Mouse (Mus musculus): Measurements from ENCODE around the gene Ndufaf8. TPM values are rescaled to one million over a fixed set of nuclear protein-coding genes. Genes with fewer than 3 reads are reported as not detected.

Ndufaf8 gene
- polyA plus RNA-seq, 1 experiment from 2014 or later, result 92.2 TPM

DNA sequence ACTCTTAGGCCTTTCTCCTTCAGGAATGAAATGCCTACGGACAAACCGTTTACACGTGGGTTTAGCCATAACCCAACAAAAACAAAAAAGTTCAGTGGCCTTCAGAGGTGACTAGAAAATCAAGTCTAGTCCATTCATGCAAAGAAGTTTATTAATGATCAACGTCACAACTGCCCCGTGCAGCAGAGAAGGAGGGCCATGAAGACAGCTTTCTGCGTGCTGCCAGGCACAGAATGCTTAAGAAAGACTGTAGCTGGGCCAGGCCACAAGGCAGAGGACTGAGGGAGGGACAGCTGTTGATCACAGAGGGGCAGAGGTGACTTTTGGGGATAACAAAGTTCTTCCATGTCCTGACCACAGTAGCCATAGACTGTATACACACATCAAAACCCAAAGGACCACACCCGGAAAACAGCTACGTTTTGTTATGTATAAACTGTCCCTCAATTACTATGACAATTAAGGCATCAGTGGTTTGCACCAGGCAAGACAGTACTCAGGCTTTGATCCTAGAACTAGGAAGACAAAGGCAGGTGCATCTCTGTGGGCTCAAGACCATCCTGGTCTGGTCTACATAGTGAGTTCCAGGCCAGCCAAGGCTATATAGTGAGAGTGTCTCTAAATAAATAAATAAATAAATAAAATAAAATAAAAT is 49.6 kb downstream of the Ndufaf8 start:
- 91% methylated on average over 8 of the region's 8 CpGs for WGBS
- Histone ChIP-seq H3K4me3 (no peak overlapping the region), H3K4me1 (peaks cover 64% of the 10 kb centered on the region), H3K27me3 (ENCODE audit: insufficient read depth, poor library complexity, severe bottlenecking) (no peaks in the 10 kb centered on the region), H3K9me3 (no peaks in the 10 kb centered on the region), H3K36me3 (peaks cover 20% of the 10 kb centered on the region), H3K27ac (no peak overlapping the region)
- DNase-seq (ENCODE audit: low spot score), result no peak

DNA sequence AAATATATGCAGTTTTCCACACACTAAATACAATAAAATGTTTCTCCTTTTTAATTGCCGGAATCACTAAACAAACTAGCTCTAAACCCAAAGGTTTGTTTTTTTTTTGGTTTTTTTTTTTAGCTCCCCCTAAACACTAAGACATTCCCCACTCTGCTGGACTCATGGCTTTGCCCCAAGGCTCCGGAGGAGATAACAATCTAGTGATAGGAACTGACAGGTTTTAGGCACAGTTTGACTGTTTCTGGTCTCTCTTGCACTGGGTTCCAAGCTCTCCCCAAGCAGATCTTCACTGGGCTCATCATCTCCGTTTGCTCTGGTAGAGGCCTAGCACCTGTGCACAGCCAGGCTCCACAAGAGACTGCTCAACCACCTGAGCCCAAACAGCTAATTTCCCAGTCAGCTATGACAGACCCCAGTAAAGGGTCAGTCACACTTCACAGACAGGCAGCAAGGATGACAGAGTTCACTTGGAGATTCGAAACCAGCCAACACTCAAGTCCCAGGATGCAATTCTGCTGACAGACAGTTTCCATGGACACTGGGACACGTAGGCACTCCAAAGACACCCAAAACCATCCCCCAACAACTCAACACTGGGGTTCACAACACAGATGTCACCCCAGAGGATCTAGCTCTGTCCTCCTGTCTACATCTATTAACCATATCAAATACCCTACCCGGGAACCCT is 50.9 kb downstream of the Ndufaf8 start:
- Histone ChIP-seq H3K27ac (peak overlapping the region; percentile 91), H3K4me1 (peaks cover 51% of the 10 kb centered on the region), H3K27me3 (ENCODE audit: insufficient read depth, poor library complexity, severe bottlenecking) (no peaks in the 10 kb centered on the region), H3K36me3 (peaks cover 16% of the 10 kb centered on the region), H3K4me3 (peak overlapping the region; percentile 81), H3K9me3 (no peaks in the 10 kb centered on the region)
- WGBS, result 31% methylated on average over 6 of the region's 6 CpGs
- no peak for DNase-seq (ENCODE audit: low spot score)

Small RNA genes within 50 kb of the gene (microRNA-seq; reads per million reads assigned to microRNA genes)
- not detected for gene Gm25948

Other genes with a start within 250 kb of the Ndufaf8 start
- gene Chmp6, start 185.5 kb upstream of the Ndufaf8 start, polyA plus RNA-seq (2016; fragmentation: Nextera tagmentation; extraction: Ambion mirVana), result 86.7 and 96.6 TPM in 2 replicates
- 11.6 and 13.1 TPM in 2 replicates for gene Baiap2, start 156.2 kb upstream of the Ndufaf8 start, polyA plus RNA-seq (2016; fragmentation: Nextera tagmentation; extraction: Ambion mirVana)
- 0.51 and 0.58 TPM in 2 replicates for gene Aatk, start 51.8 kb upstream of the Ndufaf8 start, polyA plus RNA-seq (2016; fragmentation: Nextera tagmentation; extraction: Ambion mirVana)
- 21.1 and 29.0 TPM in 2 replicates for gene Cep131, start 12.1 kb upstream of the Ndufaf8 start, polyA plus RNA-seq (2016; fragmentation: Nextera tagmentation; extraction: Ambion mirVana)
- 21.2 and 23.2 TPM in 2 replicates for gene Tepsin, start 197 bp upstream of the Ndufaf8 start, polyA plus RNA-seq (2016; fragmentation: Nextera tagmentation; extraction: Ambion mirVana)
- 99.0 and 123 TPM in 2 replicates for gene Slc38a10, start 52.4 kb downstream of the Ndufaf8 start, polyA plus RNA-seq (2016; fragmentation: Nextera tagmentation; extraction: Ambion mirVana)
- gene Bahcc1, start 134.0 kb downstream of the Ndufaf8 start, polyA plus RNA-seq (2016; fragmentation: Nextera tagmentation; extraction: Ambion mirVana), result 7.7 and 12.9 TPM in 2 replicates
- gene Actg1, start 249.6 kb downstream of the Ndufaf8 start, polyA plus RNA-seq (2016; fragmentation: Nextera tagmentation; extraction: Ambion mirVana), result 1,513 and 2,033 TPM in 2 replicates